Mouse (Mus musculus): ENCODE measurements around the gene Sytl3. TPM values are rescaled to one million over a fixed set of nuclear protein-coding genes. Genes with fewer than 3 reads are reported as not detected.
A peak's percentile ranks its signal among the peaks of the same experiment; 100 is the strongest.

Gene Sytl3
- polyA plus RNA-seq, 1 experiment from 2014 or later = 0.82 TPM

- Histone ChIP-seq H3K9ac (ENCODE audit: low read depth, low read length) (no peak overlapping the region), H3K27ac (ENCODE audit: low read length) (no peak overlapping the region), H3K4me1 (ENCODE audit: control insufficient read depth, insufficient read depth, low read length) (peaks cover 16% of the 10 kb centered on the region), H3K27me3 (ENCODE audit: control insufficient read depth, insufficient read depth, low read depth, low read length) (peaks cover 33% of the 10 kb centered on the region), H3K4me2 (ENCODE audit: low read length) (peak overlapping the region; percentile 76; the same call in 1 of the 2 replicates), H3K9me3 (replicated peaks; ENCODE audit: control insufficient read depth, low read length, poor library complexity, severe bottlenecking) (no peaks in the 10 kb centered on the region), H3K36me3 (ENCODE audit: control insufficient read depth, insufficient read depth, low read length) (no peaks in the 10 kb centered on the region), H3K4me3 (ENCODE audit: low read depth, low read length) (no peak overlapping the region)
- 41% methylated on average over 7 of the region's 7 CpGs for whole genome bisulfite sequencing
- no peak for ATAC-seq
These were observed 120.7 kb downstream of the Sytl3 start for GRCm38 (mm10) chr17:6779632-6780031.

GRCm38 (mm10) chr17:6780521-6781115 is 121.7 kb downstream of the Sytl3 start:
- Histone ChIP-seq H3K9ac (ENCODE audit: low read depth, low read length) (no peak overlapping the region), H3K4me1 (ENCODE audit: control insufficient read depth, insufficient read depth, low read length) (peaks cover 16% of the 10 kb centered on the region), H3K27ac (ENCODE audit: low read length) (no peak overlapping the region), H3K4me2 (ENCODE audit: low read length) (peak overlapping the region; percentile 28), H3K4me3 (ENCODE audit: low read depth, low read length) (0 out of 2 replicates have a peak overlapping the region, but pooled peaks have one; percentile 6), H3K9me3 (replicated peaks; ENCODE audit: control insufficient read depth, low read length, poor library complexity, severe bottlenecking) (no peaks in the 10 kb centered on the region), H3K27me3 (ENCODE audit: control insufficient read depth, insufficient read depth, low read depth, low read length) (peaks cover 35% of the 10 kb centered on the region), H3K36me3 (ENCODE audit: control insufficient read depth, insufficient read depth, low read length) (no peaks in the 10 kb centered on the region)
- no peak for ATAC-seq
- 65% methylated on average over 4 of the region's 4 CpGs for WGBS

GRCm38 (mm10) chr17:6781273-6781672 is 122.4 kb downstream of the Sytl3 start:
- Histone ChIP-seq H3K4me3 (ENCODE audit: low read depth, low read length) (peak overlapping the region; percentile 10; the same call in 1 of the 2 replicates), H3K4me2 (ENCODE audit: low read length) (peak overlapping the region; percentile 12), H3K9me3 (replicated peaks; ENCODE audit: control insufficient read depth, low read length, poor library complexity, severe bottlenecking) (no peaks in the 10 kb centered on the region), H3K27me3 (ENCODE audit: control insufficient read depth, insufficient read depth, low read depth, low read length) (peaks cover 35% of the 10 kb centered on the region), H3K36me3 (ENCODE audit: control insufficient read depth, insufficient read depth, low read length) (no peaks in the 10 kb centered on the region), H3K4me1 (ENCODE audit: control insufficient read depth, insufficient read depth, low read length) (peaks cover 16% of the 10 kb centered on the region), H3K9ac (ENCODE audit: low read depth, low read length) (no peak overlapping the region), H3K27ac (ENCODE audit: low read length) (no peak overlapping the region)
- WGBS = 46% methylated on average over 6 of the region's 6 CpGs
- ATAC-seq = no peak

GRCm38 (mm10) chr17:6782033-6782526 is 123.2 kb downstream of the Sytl3 start:
- Histone ChIP-seq H3K36me3 (ENCODE audit: control insufficient read depth, insufficient read depth, low read length) (no peaks in the 10 kb centered on the region), H3K4me2 (ENCODE audit: low read length) (peak overlapping the region; percentile 97), H3K4me1 (ENCODE audit: control insufficient read depth, insufficient read depth, low read length) (peaks cover 16% of the 10 kb centered on the region), H3K27me3 (ENCODE audit: control insufficient read depth, insufficient read depth, low read depth, low read length) (peaks cover 38% of the 10 kb centered on the region), H3K27ac (ENCODE audit: low read length) (no peak overlapping the region), H3K9me3 (replicated peaks; ENCODE audit: control insufficient read depth, low read length, poor library complexity, severe bottlenecking) (no peaks in the 10 kb centered on the region), H3K4me3 (ENCODE audit: low read depth, low read length) (peak overlapping the region; percentile 69), H3K9ac (ENCODE audit: low read depth, low read length) (peak overlapping the region; percentile 64)
- under 1% methylated on average over 21 of the region's 21 CpGs for WGBS
- ATAC-seq = no peak

GRCm38 (mm10) chr17:6782611-6783005 is 123.7 kb downstream of the Sytl3 start, which contains the start of gene Ezr:
Ezr (minus strand) TSS chr17:6782784.
- peaks cover 16% of the 10 kb centered on the region for H3K4me1 ChIP-seq (ENCODE audit: control insufficient read depth, insufficient read depth, low read length)
- no peaks in the 10 kb centered on the region for H3K9me3 ChIP-seq (replicated peaks; ENCODE audit: control insufficient read depth, low read length, poor library complexity, severe bottlenecking)
- peaks cover 38% of the 10 kb centered on the region for H3K27me3 ChIP-seq (ENCODE audit: control insufficient read depth, insufficient read depth, low read depth, low read length)
- under 1% methylated on average over 50 of the region's 52 CpGs for WGBS
- peak; percentile 60 for ATAC-seq
- H3K4me3 ChIP-seq (ENCODE audit: low read depth, low read length) = peak within 1 kb of the TSS; percentile 69
- peak within 1 kb of the TSS; percentile 64 for H3K9ac ChIP-seq (ENCODE audit: low read depth, low read length)
- H3K36me3 ChIP-seq (ENCODE audit: control insufficient read depth, insufficient read depth, low read length) = no peaks in the 10 kb centered on the region
- peak within 1 kb of the TSS; percentile 97 for H3K4me2 ChIP-seq (ENCODE audit: low read length)
- H3K27ac ChIP-seq (ENCODE audit: low read length) = 0 out of 2 replicates have a peak within 1 kb of the TSS, but pooled peaks have one; percentile 18

- 0% methylated on average over 37 of the region's 58 CpGs for WGBS
- 0 out of 2 replicates have a peak overlapping the region, but pooled peaks have one; percentile 18 for H3K27ac ChIP-seq (ENCODE audit: low read length)
- H3K4me1 ChIP-seq (ENCODE audit: control insufficient read depth, insufficient read depth, low read length) = peaks cover 16% of the 10 kb centered on the region
- H3K4me3 ChIP-seq (ENCODE audit: low read depth, low read length) = peak overlapping the region; percentile 69
- ATAC-seq = peak; percentile 63; the same call in 1 of the 2 replicates
- H3K4me2 ChIP-seq (ENCODE audit: low read length) = peak overlapping the region; percentile 97
- peaks cover 38% of the 10 kb centered on the region for H3K27me3 ChIP-seq (ENCODE audit: control insufficient read depth, insufficient read depth, low read depth, low read length)
- peak overlapping the region; percentile 64 for H3K9ac ChIP-seq (ENCODE audit: low read depth, low read length)
- no peaks in the 10 kb centered on the region for H3K36me3 ChIP-seq (ENCODE audit: control insufficient read depth, insufficient read depth, low read length)
- H3K9me3 ChIP-seq (replicated peaks; ENCODE audit: control insufficient read depth, low read length, poor library complexity, severe bottlenecking) = no peaks in the 10 kb centered on the region
These were observed 124.2 kb downstream of the Sytl3 start for GRCm38 (mm10) chr17:6783006-6783661.

- no peak overlapping the region for H3K27ac ChIP-seq (ENCODE audit: low read length)
- H3K9me3 ChIP-seq (replicated peaks; ENCODE audit: control insufficient read depth, low read length, poor library complexity, severe bottlenecking) = no peaks in the 10 kb centered on the region
- H3K4me1 ChIP-seq (ENCODE audit: control insufficient read depth, insufficient read depth, low read length) = peaks cover 9% of the 10 kb centered on the region
- H3K36me3 ChIP-seq (ENCODE audit: control insufficient read depth, insufficient read depth, low read length) = no peaks in the 10 kb centered on the region
- H3K9ac ChIP-seq (ENCODE audit: low read depth, low read length) = no peak overlapping the region
- peaks cover 34% of the 10 kb centered on the region for H3K27me3 ChIP-seq (ENCODE audit: control insufficient read depth, insufficient read depth, low read depth, low read length)
- no peak overlapping the region for H3K4me3 ChIP-seq (ENCODE audit: low read depth, low read length)
- 35% methylated on average over 10 of the region's 10 CpGs for WGBS
- no peak for ATAC-seq
- H3K4me2 ChIP-seq (ENCODE audit: low read length) = peak overlapping the region; percentile 97
These were observed 125.0 kb downstream of the Sytl3 start for GRCm38 (mm10) chr17:6783756-6784357.

GRCm38 (mm10) chr17:6787241-6787640 is 128.3 kb downstream of the Sytl3 start:
- H3K27ac ChIP-seq (ENCODE audit: low read length) = no peak overlapping the region
- no peak overlapping the region for H3K4me3 ChIP-seq (ENCODE audit: low read depth, low read length)
- H3K27me3 ChIP-seq (ENCODE audit: control insufficient read depth, insufficient read depth, low read depth, low read length) = peaks cover 17% of the 10 kb centered on the region
- no peaks in the 10 kb centered on the region for H3K36me3 ChIP-seq (ENCODE audit: control insufficient read depth, insufficient read depth, low read length)
- WGBS = 86% methylated on average over 4 of the region's 4 CpGs
- peaks cover 3% of the 10 kb centered on the region; the same call in 1 of the 2 replicates for H3K4me1 ChIP-seq (ENCODE audit: control insufficient read depth, insufficient read depth, low read length)
- H3K9ac ChIP-seq (ENCODE audit: low read depth, low read length) = no peak overlapping the region
- no peak for ATAC-seq
- no peaks in the 10 kb centered on the region for H3K9me3 ChIP-seq (replicated peaks; ENCODE audit: control insufficient read depth, low read length, poor library complexity, severe bottlenecking)
- H3K4me2 ChIP-seq (ENCODE audit: low read length) = no peak overlapping the region

Data from midbrain, embryonic 16.5 days (tissue).